Mouse (Mus musculus) lung, embryonic 16.5 days (tissue): ENCODE results near the gene Gm49355. TPM values are rescaled to one million over a fixed set of nuclear protein-coding genes. Genes with fewer than 3 reads are reported as not detected.

ENCODE experiments used
- ATAC-seq: fragments of 200-750 bp; cut with Nextera tagmentation; 2 replicates; pipeline ENCODE4 v1.8.0; 2017; ENCODE audit warnings: low read depth, mild to moderate bottlenecking, moderate library complexity
- H3K27ac ChIP-seq: fragments of 300-500 bp; sonication (generic); 2 replicates; pipeline ENCODE4 v1.5.1; 2014; ENCODE audit warnings: mild to moderate bottlenecking, control low read depth, low read length
- H3K27me3 ChIP-seq: fragments of 300-500 bp; sonication (generic); 2 replicates; pipeline ENCODE4 v1.6.1; 2014; ENCODE audit warnings: low read depth, low read length, mixed read lengths; ENCODE audit not compliant: control insufficient read depth, insufficient read depth
- H3K36me3 ChIP-seq: fragments of 300-500 bp; sonication (generic); 2 replicates; pipeline ENCODE4 v1.6.1; 2014; ENCODE audit warnings: low read length; ENCODE audit not compliant: control insufficient read depth, insufficient read depth
- H3K4me1 ChIP-seq: fragments of 300-500 bp; sonication (generic); replicated peaks from 2 replicates; pipeline ENCODE4 v1.6.1; 2014; ENCODE audit warnings: low read length, mixed read lengths; ENCODE audit not compliant: control insufficient read depth, insufficient read depth
- H3K4me2 ChIP-seq: fragments of 300-500 bp; sonication (generic); 2 replicates; pipeline ENCODE4 v1.6.1; 2014; ENCODE audit warnings: low read depth, low read length, control low read depth
- H3K4me3 ChIP-seq: fragments of 300-500 bp; sonication (generic); 2 replicates; pipeline ENCODE4 v1.5.1; 2014; ENCODE audit warnings: mild to moderate bottlenecking, low read length, control low read depth
- H3K9ac ChIP-seq: fragments of 300-500 bp; sonication (generic); 2 replicates; pipeline ENCODE4 v1.6.1; 2014; ENCODE audit warnings: low read length, control low read depth
- H3K9me3 ChIP-seq: fragments of 300-500 bp; sonication (generic); 2 replicates; pipeline ENCODE4 v1.6.1; 2016; ENCODE audit warnings: low read length; ENCODE audit not compliant: control insufficient read depth
- WGBS: fragments of 180-500 bp; shearing (Covaris S2); extraction: QIAGEN DNeasy Blood & Tissue Kit; methylation state at CpG from one replicate; pipeline ENCODE4 v1.1.7; 2014; 5-methylcytosine and 5-hydroxymethylcytosine counted together
- polyA plus RNA-seq: library from polyadenylated mRNA; unstranded; fragments of >200 nt; fragmentation: Nextera tagmentation; extraction: Ambion mirVana; gene quantifications from 2 replicates; pipeline ENCODE4 v1.2.1, GENCODE M21; 2015

Gm49355 gene
- polyA plus RNA-seq, 1 experiment from 2014 or later = 0.15 TPM

DNA sequence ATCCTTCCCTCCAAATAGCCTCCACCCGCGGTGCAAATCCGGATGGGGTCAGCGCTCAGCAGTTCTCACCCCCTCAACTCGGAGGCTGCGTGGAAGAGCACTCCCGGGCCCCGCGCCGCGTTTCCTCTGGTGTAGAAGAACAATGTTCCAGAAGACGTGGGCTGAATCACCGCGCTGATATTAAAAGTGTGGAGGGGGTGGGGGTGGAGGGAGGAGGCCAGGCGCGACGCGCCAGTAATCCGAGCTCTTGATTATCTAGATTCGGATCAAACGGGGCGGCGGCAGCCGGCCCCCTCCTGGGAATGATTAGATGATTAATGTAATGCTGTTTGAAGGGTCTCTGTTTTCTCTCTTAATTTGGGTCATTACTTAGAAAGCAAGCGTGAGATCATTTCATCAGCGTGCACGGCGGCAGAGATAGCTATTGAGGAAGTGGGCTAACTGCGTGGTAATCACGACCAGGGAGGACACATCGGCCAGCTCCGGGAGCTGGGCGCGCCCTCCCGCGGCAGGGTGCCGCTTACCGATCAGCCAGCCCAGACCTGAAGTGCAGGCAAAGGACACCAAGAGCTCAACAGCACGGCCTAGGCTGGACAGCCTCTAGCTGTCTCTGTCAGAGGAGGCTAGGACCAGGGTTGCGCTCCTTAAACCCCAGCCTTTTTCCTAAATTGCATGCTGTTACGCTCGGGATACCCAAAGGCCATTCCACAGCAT is 57.5 kb downstream of the Gm49355 start:
- no peak overlapping the region for H3K27ac ChIP-seq
- H3K27me3 ChIP-seq = peaks cover 92% of the 10 kb centered on the region
- H3K4me3 ChIP-seq = peak overlapping the region; percentile 22; the same call in 1 of the 2 replicates
- H3K4me1 ChIP-seq = no peaks in the 10 kb centered on the region; the same call in 1 of the 2 replicates
- no peak overlapping the region for H3K9ac ChIP-seq
- H3K9me3 ChIP-seq = no peaks in the 10 kb centered on the region
- 0 out of 2 replicates have a peak, but pooled peaks have one; percentile 44 for ATAC-seq
- H3K36me3 ChIP-seq = no peaks in the 10 kb centered on the region
- under 1% methylated on average over 42 of the region's 42 CpGs for WGBS
- 0 out of 2 replicates have a peak overlapping the region, but pooled peaks have one; percentile 8 for H3K4me2 ChIP-seq

DNA sequence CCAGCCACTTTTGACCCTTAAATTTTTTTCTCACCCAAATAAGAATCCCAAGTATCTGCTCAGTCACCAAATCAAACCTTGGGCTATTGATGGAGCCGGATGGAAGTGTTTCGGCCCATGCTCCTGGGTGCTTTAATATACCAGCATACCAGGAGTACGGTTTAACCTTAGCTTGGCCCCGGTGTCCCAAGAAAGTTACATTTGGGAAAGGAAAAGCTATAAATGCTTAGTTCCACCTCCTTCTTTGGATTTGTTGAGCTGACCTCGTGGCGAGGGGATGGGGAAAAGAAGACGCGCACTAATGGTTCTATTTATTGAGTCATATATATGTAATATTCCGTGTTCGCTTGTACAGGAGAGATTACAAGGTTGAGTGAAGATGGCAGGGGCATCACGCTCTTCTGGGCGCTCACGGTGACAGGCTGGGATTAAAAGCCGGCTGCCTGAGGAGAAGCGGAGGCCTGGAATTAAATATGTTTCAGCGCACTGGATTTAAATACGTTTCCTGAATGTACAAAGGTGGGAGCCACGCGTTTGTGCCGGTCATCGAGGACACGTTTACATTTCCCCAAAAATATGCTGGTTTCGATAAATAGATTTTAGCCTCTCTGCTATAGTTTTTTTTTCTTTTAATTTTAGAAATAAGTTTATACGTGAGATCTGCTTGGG is 58.1 kb downstream of the Gm49355 start:
- Histone ChIP-seq H3K9me3 (no peaks in the 10 kb centered on the region), H3K4me3 (no peak overlapping the region), H3K9ac (no peak overlapping the region), H3K4me2 (no peak overlapping the region), H3K27ac (no peak overlapping the region), H3K36me3 (no peaks in the 10 kb centered on the region), H3K4me1 (no peaks in the 10 kb centered on the region; the same call in 1 of the 2 replicates), H3K27me3 (peaks cover 96% of the 10 kb centered on the region)
- ATAC-seq = no peak
- whole genome bisulfite sequencing = 4% methylated on average over 24 of the region's 24 CpGs

DNA sequence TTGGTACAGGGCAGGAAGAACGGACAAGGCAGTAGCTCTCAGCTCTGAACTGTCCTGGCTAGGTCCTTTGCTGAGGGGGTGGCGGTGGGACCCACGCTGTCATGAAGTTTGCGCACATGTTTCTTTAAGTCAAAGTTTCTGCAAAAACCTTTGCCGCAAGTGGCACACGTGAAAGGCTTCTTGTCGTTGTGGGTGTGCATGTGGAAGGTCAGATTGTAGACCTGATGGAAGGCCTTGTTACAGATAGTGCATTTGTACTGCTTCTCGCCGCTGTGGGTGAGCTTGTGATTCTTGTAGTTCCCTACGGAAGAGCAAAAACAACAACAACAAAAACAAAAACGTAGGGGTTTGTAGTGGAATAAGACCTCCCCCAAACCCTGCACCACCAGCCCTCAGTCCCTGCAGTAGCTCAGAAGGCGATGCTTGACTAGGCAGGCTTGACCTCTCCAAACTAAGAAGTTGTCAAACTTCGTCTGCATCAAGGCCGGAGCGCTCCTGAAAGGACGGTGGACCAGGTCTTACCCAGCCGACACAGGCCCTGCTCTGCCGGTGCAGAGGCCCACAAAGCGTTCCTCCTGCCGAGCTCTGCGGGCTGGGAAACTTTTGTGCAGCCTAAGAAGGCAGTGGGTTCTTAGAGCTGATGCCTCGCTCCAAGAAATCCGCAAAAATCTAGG is 58.8 kb downstream of the Gm49355 start:
- Histone ChIP-seq H3K36me3 (no peaks in the 10 kb centered on the region), H3K9ac (no peak overlapping the region), H3K4me3 (no peak overlapping the region), H3K9me3 (no peaks in the 10 kb centered on the region), H3K27me3 (peaks cover 96% of the 10 kb centered on the region), H3K4me1 (no peaks in the 10 kb centered on the region; the same call in 1 of the 2 replicates), H3K4me2 (no peak overlapping the region), H3K27ac (no peak overlapping the region)
- 4% methylated on average over 23 of the region's 23 CpGs for WGBS
- ATAC-seq = no peak

DNA sequence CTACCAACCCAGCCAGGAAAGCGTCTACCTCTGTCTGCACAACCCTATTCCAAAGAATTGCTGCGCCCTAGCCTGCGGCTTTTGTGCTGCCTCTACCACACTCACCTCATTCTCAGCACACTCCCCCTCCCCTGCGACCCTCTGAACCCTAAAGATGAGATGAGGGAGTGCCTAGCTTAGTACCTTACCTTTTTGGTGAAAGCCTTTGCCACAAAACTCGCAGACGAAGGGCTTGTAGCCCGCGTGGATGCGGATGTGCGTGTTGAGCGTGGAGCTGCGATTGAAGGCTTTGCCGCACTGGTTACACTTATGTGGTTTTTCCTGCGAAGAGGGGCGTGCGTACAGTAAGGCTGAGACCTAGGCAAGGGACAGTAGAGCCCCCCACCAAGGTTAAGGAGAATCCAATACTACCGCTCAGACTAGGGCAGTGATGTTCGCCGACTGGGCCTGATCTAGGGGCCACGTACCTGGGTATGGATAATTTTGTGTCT is 59.7 kb downstream of the Gm49355 start:
- WGBS = 3% methylated on average over 20 of the region's 20 CpGs
- H3K36me3 ChIP-seq = no peaks in the 10 kb centered on the region
- no peaks in the 10 kb centered on the region; the same call in 1 of the 2 replicates for H3K4me1 ChIP-seq
- no peak overlapping the region for H3K4me3 ChIP-seq
- H3K9me3 ChIP-seq = no peaks in the 10 kb centered on the region
- no peak for ATAC-seq
- H3K27me3 ChIP-seq = peaks cover 95% of the 10 kb centered on the region
- H3K27ac ChIP-seq = no peak overlapping the region
- H3K9ac ChIP-seq = no peak overlapping the region
- H3K4me2 ChIP-seq = no peak overlapping the region

- H3K27me3 ChIP-seq = peaks cover 98% of the 10 kb centered on the region
- H3K9ac ChIP-seq = no peak overlapping the region
- no peaks in the 10 kb centered on the region for H3K36me3 ChIP-seq
- no peak overlapping the region for H3K27ac ChIP-seq
- no peaks in the 10 kb centered on the region for H3K9me3 ChIP-seq
- no peak overlapping the region for H3K4me2 ChIP-seq
- no peaks in the 10 kb centered on the region; the same call in 1 of the 2 replicates for H3K4me1 ChIP-seq
- no peak overlapping the region for H3K4me3 ChIP-seq
- no peak for ATAC-seq
- 3% methylated on average over 24 of the region's 24 CpGs for WGBS
Observed at GRCm38 (mm10) chr14:12344061-12344745, 60.4 kb downstream of the Gm49355 start.

DNA sequence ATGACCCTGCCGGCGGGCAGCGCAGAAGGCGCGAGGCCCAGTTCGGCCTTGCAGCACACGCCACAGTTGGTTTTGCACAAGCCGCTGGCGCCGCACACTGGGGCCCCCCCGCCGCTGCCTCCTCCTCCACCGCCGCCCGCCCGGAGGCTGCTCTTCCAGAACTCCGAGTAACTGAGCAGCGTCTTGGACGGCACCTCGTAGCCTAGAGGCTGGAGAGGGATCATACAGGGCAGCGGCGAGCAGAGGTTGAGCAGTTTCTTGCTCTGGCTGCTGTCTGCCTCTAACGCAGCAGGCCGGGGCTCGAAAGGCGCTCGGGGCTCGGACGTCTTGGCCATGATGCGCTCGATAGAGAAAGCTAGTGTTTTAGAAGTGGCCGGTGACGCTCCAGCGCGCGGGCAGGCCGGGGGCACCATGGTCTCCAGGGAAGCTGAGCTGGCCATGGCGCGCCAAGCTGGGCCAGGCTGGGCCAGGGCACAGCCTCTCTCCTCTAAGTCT is 61.0 kb downstream of the Gm49355 start:
- under 1% methylated on average over 39 of the region's 39 CpGs for WGBS
- Histone ChIP-seq H3K27me3 (peaks cover 99% of the 10 kb centered on the region), H3K9ac (no peak overlapping the region), H3K4me2 (no peak overlapping the region), H3K4me3 (no peak overlapping the region), H3K27ac (no peak overlapping the region), H3K9me3 (no peaks in the 10 kb centered on the region), H3K36me3 (no peaks in the 10 kb centered on the region), H3K4me1 (no peaks in the 10 kb centered on the region; the same call in 1 of the 2 replicates)
- peak; percentile 30; the same call in 1 of the 2 replicates for ATAC-seq

GRCm38 (mm10) chr14:12345241-12345921 is 61.6 kb downstream of the Gm49355 start:
- H3K9ac ChIP-seq = no peak overlapping the region
- no peak overlapping the region for H3K4me3 ChIP-seq
- no peaks in the 10 kb centered on the region; the same call in 1 of the 2 replicates for H3K4me1 ChIP-seq
- H3K27ac ChIP-seq = no peak overlapping the region
- no peak for ATAC-seq
- no peaks in the 10 kb centered on the region for H3K36me3 ChIP-seq
- H3K4me2 ChIP-seq = no peak overlapping the region
- under 1% methylated on average over 40 of the region's 40 CpGs for WGBS
- no peaks in the 10 kb centered on the region for H3K9me3 ChIP-seq
- peaks cover 96% of the 10 kb centered on the region for H3K27me3 ChIP-seq
